Mouse (Mus musculus): ENCODE results near the gene Cnot6l.

Cnot6l gene

GRCm38 (mm10) chr5:96164021-96164411 is at the start of gene Cnot6l:
Cnot6l (minus strand) TSS chr5:96164171.
- DNase-seq, result peak; percentile 84

- DNase-seq, result peak; percentile 95
These were observed 46.1 kb upstream of the Cnot6l start for GRCm38 (mm10) chr5:96209916-96210583.

GRCm38 (mm10) chr5:96209459-96209858 is 45.5 kb upstream of the Cnot6l start, which contains the start of gene Mrpl1:
Mrpl1 (plus strand) TSS chr5:96209493.
- peak; percentile 37 for DNase-seq

- no peak for DNase-seq
These were observed 44.6 kb upstream of the Cnot6l start for GRCm38 (mm10) chr5:96208543-96208942.

- no peak for DNase-seq
These were observed 43.6 kb upstream of the Cnot6l start for GRCm38 (mm10) chr5:96207531-96207930.

GRCm38 (mm10) chr5:96206897-96207296 is 42.9 kb upstream of the Cnot6l start:
- peak; percentile 87 for DNase-seq

GRCm38 (mm10) chr5:96201462-96202154 is 37.6 kb upstream of the Cnot6l start:
- DNase-seq, result no peak

GRCm38 (mm10) chr5:96200269-96200668 is 36.3 kb upstream of the Cnot6l start:
- DNase-seq, result no peak

GRCm38 (mm10) chr5:96198271-96198670 is 34.3 kb upstream of the Cnot6l start:
- DNase-seq, result no peak

- peak; percentile 40 for DNase-seq
These were observed 32.6 kb upstream of the Cnot6l start for GRCm38 (mm10) chr5:96196547-96197052.

- DNase-seq, result no peak
These were observed 27.3 kb upstream of the Cnot6l start for GRCm38 (mm10) chr5:96191251-96191650.

- DNase-seq, result no peak
These were observed 25.8 kb upstream of the Cnot6l start for GRCm38 (mm10) chr5:96189761-96190160.

GRCm38 (mm10) chr5:96183987-96184386 is 20.0 kb upstream of the Cnot6l start:
- DNase-seq, result no peak

- DNase-seq, result no peak
These were observed 19.2 kb upstream of the Cnot6l start for GRCm38 (mm10) chr5:96183211-96183610.

- DNase-seq, result peak; percentile 30
These were observed 12.9 kb upstream of the Cnot6l start for GRCm38 (mm10) chr5:96176879-96177358.

GRCm38 (mm10) chr5:96176121-96176520 is 12.2 kb upstream of the Cnot6l start:
- DNase-seq, result peak; percentile 54

- no peak for DNase-seq
These were observed 7.8 kb upstream of the Cnot6l start for GRCm38 (mm10) chr5:96171765-96172164.

- DNase-seq, result no peak
These were observed 6.5 kb upstream of the Cnot6l start for GRCm38 (mm10) chr5:96170443-96170842.

- DNase-seq, result no peak
These were observed 2.8 kb upstream of the Cnot6l start for GRCm38 (mm10) chr5:96166761-96167160.

- no peak for DNase-seq
These were observed 463 bp downstream of the Cnot6l start for GRCm38 (mm10) chr5:96163396-96164020.

GRCm38 (mm10) chr5:96162399-96163331 is 1.3 kb downstream of the Cnot6l start:
- peak; percentile 90 for DNase-seq

Measured in lung, postnatal 36 days (tissue).